Mouse (Mus musculus) cerebellum, adult 9-11 months (tissue): Measurements from ENCODE around the gene Fzr1.
A peak's percentile ranks its signal among the peaks of the same experiment; 100 is the strongest.

Source experiments
- DNase-seq: peaks from one replicate; pipeline ENCODE4 v3.0.0; 2022

Gene Fzr1

DNA sequence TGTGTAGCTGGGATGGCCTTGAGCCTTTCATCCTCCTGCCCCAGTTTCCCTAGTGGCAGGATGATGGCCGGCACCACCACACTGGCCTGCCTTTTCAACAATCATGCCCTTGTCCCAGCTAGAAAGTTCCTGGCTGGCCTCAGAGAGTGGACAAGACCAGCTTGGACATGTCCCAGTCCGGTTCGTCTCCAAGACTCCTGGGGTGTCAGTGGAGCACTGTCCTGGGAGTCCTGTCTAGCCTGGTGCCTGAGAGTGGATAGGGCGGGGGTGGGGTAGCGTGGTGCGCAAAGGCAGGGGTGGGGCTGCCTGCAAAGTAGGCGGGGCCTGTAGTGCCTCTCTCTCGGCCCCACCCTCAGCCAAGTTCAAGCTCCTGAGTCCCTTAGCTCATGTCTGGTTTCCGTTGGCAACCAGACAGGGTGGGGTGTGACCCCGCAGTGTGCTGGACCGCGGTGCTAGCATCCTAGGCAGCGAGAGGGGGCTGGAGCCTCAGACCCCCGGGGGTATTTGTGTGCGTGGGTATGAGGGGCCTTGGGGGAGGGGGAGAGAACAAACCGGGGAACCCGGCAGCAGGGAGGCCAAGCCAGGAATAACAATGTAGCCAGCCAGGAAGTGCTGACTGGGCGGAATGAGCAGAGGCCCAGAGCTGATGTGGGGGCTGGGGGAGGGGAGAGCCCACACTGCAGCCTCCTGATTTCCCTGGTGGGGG, 23.4 kb upstream of the Fzr1 start:
- peak; percentile 82 for DNase-seq

DNA sequence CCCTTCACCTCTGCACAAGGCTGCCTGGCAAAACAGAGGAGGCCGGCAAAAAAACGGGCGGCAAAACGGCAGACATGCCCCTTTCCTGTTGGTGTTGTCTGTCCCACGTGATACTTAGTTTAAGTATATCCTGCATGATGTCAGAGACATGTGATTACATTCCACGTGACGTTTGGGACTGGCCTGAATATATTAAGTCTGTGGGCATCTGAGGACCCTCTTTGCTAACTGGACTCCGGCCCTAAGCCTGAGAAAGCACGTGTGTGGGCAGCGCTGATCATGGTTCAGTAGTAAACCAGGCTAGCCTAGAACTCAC, 22.8 kb upstream of the Fzr1 start:
- no peak for DNase-seq

DNA sequence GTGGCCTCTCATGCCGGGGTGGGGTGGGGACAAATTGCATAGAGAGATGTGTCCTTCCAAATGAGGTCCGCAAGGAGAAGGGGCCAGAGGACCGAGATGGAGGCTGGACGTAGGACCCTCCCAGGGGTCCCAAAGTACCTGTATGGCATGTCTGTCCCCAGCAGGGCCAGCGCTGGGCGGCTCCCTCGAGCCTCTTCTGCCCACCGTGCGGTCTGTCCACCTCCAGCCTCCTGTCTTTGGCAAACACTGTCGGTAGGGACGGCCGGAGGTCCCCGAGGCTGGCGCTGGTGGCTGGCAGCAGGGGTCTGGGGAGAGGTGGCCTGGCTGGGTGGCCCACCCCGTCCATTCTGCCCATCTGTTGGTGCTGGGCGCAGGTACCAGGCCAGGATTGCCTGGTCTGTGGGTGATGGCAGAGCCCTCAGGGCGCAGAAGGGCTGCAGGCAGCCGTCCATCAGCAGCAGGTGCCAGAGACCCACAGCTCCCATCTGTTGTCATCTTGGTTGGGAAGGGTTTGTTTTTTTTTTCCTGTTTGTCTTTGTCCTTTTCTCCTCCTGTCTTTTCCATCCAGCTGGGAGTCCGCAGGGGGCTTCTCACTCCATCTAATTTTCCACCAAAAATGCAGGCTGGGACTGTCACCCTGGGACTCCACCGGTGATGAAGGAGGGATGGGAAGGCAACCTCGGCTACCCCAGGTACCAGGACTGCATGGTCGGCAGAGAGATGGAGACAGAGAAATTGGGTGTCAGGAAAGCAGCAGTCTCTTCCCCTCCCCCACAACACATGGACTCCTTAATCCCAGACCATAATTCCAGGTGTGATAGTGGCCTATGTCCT, 22.3 kb upstream of the Fzr1 start:
- DNase-seq: peak; percentile 95

DNA sequence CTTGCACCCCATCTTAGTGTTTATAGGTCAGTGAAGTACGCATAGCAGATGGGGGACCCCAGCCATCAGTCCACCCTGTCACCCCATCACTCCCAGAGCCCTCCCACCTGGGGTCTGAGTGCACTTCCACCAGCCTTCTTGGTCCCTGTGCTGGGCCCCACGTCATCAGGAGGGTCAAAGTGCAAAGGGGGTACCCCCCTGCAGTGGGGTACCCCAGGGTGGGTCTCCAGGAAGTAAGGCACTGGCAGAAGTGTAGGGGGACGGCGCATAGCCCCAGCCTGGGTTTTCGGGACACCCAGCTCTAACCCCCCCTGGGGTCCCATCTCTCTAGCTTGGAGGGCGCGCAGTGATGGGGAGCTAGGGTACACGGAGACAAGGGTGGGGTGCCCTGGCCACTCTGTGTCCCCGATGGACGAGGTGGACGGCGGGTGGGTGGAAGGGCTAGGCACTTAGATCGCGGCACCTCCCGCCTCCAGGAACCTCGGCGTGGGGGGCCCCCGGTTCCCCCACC, 21.5 kb upstream of the Fzr1 start:
- DNase-seq: peak; percentile 77

DNA sequence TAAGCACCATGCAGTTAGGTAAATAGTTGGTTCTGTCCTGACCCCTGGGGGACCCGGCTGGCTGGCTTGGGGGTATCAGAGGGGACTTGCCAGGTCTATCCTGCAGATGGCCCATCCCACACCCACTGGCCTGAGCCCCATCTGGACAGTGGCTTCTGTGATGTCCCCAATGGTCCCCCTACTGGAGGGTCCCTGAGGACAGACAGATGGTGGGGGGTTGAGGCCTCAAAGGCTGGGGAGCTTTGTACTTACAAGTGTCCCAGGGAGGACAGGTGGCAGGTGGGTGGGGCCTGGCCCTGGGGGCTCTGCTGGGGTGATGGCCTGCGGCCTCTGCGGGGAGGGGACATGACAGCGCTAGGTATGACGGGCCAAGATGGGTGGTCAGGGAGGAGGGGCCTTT, 21.0 kb upstream of the Fzr1 start:
- peak; percentile 79 for DNase-seq

DNA sequence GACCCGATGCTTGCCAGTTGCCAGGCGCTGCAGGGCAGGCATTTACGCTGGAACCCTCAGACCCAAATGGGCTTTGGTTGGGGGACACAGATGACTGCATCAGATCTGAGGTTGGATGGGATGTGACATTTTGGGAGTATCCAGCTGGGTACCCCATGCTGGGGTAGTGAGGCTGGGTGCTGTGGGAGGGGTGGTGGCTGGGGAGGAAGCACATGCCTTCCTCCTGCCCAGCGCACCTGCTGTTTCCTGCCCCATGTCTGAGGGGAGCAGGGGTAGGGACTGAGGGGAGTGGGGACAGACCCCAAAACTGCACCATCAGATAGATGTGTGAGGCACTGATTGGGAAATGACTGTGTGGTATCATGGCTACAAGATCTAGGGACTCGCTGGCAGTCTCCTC, 18.4 kb upstream of the Fzr1 start:
- no peak for DNase-seq

DNA sequence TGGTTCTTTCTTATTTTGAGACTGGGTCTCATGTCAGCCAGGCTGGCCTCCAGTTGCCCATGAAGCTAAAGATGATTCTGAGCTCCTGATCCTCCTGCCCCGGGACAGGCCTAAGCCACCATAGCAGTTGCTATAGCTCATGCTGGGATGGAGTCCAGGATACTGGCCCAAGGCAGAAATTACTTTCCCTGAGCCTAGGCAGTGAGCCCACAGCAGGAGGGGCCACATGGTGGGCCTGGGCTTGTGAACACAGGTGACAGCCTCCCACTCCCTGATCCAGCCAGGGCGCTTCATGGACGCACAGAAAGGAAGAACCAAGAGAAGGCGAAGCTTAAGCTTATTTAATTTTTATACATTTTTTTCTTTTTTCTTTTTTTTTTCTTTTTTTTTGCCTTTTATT, 17.5 kb upstream of the Fzr1 start:
- DNase-seq: no peak

DNA sequence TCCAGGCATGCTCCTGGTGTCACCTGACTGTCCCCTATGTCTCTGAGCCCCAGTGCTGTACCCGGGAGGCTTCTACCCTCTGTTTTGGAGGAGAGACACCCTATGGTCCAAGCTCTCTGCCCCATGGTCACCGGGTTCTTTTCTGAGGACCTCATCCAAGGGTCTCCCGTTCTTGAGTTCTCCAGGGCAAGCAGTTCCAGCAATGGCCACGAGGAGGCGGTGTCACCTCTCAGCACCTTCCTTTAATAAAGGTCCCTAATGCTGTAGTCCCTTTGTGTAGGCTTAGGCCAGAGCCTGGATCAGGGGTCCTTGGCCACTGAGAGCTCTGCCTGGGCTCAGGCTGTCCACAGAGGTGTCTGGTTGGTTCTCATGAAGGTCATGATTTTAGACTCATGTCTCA, 16.8 kb upstream of the Fzr1 start:
- DNase-seq: peak; percentile 73

DNA sequence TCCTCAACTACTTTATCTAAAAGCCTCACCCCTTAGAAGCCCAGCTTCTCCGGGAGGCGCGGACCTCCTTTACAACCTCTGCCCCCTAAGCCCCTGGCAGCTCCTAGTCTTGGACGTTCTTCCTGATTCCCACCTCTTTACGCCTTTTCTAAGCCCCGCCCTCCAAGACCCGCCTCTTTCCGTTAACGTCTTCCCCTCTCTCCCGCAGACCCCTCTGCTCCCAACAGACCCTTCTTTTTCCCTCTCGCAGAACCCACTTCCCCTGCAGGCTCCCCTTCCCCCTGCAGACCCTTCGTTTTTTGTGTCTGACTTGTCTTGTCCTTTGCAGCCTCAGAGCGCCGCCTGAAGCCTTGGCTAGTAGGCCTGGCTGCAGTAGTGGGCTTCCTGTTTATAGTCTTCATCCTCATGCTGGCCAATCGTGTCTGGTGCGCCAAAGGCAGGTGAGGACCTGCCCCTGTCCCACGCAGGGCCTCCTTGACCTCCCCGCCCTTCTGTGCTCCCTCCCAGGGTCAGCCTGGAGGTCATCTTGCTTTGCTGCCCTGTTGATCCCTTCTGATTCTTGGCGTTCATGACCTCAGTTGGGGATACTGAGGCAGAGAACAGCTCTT, 15.2 kb upstream of the Fzr1 start:
- no peak for DNase-seq

DNA sequence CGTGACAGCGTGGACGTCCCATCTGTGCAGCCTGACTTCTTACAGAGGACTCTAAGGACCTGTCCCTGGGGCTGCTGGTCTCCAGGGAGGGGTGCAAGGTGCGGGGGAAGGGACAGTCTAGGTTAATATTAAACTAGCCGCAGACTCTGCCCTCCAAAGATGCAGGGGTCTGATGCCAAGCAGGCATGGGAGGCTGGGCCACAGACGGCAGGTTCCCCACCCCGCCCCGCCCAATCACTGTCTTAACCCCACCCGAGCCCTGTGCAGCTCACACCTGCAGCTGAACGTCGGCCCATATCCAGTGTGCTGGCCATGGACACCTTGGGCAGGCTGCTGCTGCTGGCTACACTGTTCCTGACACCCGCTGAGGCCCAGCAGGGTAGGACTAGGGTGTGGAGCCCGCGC, 14.5 kb upstream of the Fzr1 start, which contains the start of gene Smim24:
Gene Smim24 (plus strand): TSS at position 271 of the 405 bp plus-strand sequence.
- no peak for DNase-seq

DNA sequence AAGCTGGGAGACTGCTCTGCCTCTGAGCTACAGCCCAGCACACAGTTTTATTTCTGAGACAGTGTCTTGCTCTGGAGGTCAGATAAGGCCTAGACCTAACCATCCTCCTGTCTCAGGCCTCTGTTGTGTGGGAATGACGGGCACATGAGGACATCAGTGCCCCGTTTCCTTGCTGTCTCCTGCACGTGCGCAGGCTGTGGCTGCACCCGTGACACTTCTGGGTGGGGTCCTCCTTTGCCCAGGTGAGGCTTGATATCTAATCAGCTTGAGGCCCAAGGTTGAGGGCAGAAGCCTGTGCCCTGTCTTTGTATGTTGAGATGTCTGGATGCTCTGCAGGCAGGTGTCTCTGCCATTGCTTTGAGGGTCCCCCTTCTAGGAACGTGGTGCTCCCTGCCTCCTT, 14.0 kb upstream of the Fzr1 start:
- DNase-seq: no peak

DNA sequence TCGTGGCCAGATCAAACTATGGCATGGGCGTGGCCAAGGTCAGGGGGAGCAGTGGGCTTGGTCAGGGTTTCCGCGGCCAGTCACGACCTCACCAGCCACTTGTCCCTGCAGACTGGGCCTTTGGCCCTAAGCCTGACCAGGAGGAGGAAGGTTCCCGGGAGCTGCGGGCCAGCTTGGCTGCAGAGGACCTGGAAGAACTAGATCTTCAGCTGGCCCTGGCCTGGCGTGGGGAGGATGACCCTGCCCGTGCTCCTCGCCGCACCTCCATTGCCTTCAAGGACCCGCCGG, 12.3 kb upstream of the Fzr1 start:
- DNase-seq: peak; percentile 57

DNA sequence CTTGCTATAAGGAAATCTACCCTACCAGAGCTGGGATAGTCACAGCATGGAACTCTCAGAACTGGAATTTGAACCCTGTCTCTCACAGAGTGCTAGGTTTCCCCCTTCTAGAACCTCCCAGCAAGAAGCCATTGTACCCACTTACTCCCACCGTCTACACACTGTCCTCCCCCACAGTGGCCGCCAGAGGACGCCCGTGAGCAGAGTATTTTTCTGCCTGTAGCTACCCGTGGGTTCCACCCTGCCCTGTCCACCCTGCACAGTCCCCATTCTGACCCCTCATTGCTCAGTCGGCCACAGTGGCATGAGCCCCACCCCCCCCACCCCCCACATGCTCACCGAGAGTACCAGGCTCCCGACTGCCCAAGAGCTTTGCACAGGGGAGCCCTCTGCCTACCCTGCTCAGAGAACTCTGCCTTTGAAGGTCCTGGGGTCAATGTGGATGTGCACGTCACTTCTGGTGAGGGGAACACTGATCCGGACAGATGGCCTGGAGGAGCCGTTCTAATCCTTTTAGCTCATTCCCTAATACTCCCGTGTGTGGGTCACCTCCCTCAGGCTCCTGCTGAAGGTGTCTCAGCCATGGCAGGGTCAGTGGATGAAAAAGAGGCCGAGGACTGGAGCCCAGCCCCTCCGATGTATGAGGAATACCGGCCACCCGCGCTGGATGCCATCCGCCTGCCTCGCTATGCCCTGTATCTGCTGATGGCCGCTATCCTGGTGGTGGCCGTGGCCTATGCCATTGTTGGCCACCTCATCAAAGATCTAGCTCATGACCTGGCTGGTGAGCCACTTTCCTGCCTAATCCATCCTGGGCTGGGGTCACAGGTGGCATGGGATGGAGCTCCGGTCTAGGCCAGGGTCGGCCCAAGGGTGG, 11.7 kb upstream of the Fzr1 start:
- peak; percentile 77 for DNase-seq

DNA sequence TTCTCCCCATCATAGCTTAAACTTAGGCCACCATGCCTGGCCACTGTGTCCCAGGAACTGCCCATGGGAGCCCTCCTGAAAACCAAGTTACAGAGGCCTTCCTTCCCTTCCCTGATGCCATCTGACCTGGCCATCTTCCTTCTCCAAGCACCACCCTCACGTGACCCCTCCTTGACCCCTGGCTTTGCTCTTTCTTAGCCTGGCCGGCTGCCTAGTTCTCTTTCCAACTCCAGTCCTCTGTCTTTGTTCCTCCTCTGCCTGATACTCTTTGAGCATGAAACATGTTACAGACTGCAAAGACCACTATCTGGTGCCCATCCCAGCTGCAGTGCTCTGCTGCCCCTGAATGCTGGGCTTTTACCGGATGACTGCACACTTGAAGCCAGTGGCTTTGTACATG, 11.1 kb upstream of the Fzr1 start:
- no peak for DNase-seq

DNA sequence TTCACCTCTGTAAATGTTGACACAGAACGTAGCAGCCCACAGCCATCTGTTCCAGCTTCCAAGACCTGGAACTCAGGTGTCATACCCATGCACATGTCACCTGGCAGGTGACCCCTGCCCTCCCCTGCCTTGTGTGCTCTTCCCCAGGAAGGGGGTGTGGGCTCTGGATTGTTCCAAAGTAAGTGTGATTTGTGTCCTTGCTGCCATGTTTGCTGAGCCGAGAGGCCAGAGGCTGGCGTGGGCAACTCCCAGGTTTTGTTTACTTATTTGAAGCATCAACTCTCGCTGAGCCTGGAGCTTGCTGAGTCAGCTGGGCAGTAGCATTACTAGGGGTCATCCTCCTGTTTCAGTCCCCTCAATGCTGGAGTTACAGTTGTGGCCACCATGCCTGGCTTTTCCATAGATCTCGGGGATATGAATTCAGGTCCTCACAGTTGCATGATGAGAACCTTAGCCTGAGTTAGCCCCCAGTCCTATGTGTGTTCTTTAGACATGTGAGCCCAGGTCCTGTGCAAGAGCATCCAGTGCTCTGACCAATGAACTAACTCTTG, 10.3 kb upstream of the Fzr1 start, which contains the start of gene Gm48552:
Gene Gm48552 (plus strand): TSS at position 501 of the 551 bp plus-strand sequence.
- no peak for DNase-seq

DNA sequence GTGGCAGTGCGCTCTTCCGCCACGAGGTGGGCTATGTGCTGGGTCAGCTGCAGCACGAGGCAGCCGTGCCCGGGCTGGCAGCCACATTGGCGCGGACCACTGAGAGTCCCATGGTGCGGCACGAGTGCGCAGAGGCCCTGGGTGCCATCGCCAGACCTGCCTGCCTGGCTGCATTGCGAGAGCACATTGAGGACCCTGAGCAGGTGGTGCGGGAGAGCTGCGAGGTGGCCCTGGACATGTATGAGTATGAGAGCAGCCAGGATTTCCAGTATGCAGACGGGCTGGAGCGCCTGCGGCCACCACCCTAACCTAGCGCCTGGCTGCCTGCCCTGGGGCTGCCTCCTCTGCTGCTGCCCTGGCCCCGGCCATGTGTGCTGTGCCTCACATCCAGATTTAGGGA, 9.4 kb upstream of the Fzr1 start:
- no peak for DNase-seq

DNA sequence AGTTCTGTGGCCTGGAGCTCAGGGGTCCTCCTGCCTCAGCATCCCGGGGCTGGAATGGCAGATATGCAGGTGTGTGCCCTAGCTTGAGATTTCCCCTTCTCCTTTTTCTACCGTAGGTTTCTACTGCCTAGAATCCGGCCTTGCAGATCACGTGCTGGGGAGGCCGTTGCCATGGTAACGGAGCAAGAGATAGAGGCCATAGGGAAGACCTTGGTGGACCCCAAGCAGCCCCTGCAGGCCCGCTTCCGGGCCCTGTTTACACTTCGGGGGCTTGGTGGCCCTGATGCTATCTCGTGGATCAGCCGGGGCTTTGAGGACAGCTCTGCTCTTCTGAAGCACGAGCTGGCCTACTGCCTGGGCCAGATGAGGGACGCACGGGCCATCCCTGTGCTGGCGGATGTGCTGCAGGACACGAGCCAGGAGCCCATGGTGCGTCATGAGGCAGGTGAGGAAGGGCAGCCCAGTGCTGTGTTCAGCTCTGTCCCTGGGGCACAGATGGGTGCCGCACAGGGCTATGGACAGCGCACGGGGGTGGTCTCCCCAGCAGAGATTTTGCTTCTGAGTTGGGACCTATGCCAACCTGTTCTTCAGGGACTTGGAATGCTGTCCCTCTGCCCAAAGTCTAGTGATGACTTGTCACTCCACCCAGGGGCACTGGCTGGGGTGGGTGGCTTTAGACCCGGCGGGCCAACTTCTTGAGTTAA, 7.4 kb upstream of the Fzr1 start:
- DNase-seq: peak; percentile 67

DNA sequence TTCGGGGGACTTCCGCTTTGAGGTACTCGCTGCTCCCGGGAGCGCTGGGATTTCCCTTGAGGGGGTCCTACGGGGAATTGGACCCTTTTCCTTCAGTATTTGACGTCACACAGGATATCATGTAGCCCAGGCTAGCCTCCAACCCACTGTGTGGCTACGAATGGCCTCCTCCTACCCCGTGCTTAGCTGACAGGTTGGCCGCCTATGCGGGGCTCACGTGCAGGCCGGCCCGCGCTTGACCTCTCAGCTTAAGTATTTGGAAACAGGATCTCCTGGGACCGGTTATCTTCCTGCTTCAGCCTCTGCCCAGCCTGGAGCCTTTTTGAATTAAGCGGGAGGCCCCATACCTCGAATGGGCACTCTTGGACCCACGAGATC, 6.3 kb upstream of the Fzr1 start:
- no peak for DNase-seq

DNA sequence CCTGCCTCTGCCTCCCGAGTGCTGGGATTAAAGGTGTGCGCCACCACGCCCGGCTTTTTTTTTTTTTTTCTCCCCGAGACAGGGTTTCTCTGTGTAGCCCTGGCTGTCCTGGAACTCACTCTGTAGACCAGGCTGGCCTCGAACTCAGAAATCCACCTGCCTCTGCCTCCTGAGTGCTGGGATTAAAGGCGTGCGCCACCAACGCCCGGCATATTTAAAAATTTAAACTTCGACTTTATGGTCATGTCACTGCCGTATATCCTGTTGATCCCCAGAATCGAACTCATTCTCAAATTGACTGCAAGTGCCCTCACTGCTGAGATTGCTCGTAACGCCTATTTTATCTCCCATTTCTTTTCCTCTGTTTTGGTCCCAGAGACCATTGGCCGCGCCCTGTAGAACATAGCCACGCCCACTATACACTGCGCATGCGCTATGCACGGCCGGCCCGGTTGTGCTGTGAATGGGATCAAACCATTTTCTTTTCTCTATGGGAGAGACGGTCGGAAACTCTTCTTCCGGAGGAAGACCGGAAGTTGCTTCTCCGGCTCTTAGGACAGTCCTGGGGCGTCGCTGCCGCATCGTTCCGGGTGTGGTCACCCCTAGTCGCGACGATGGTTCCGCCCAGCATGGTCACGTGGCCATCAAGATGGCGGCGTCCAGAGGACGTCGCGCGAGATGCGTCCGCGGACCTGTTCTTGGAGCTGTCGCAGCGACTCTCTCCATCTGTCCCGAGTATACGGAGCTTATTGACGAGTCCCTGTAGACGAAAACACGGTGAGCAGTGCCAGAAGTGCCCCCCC, 5.7 kb upstream of the Fzr1 start, which contains the start of the genes Dohh and Gm48551:
Gene Dohh (plus strand): TSS at position 627 of the 803 bp plus-strand sequence.
Gene Gm48551 (plus strand): TSS at position 665 of the 803 bp plus-strand sequence.
- peak; percentile 99 for DNase-seq

DNA sequence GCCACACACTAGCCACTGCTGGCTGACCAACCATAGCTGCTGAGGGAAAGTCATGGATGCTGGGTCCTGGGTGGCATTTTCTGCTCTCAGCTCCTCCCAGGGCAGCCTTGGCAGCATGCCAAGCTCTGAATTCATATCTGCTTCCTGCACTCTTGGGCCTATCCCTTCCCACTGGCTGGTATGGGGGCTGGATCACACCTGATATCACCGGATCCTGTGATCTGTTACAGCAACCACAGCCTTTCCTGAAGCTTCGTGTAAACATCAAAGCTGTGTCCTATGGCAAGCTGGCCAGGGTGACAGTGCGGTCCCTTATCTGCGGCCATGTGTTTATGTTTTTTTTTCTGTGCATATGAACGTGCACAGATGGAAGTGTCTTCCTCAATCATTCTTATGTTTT, 3.7 kb upstream of the Fzr1 start:
- DNase-seq: peak; percentile 61

DNA sequence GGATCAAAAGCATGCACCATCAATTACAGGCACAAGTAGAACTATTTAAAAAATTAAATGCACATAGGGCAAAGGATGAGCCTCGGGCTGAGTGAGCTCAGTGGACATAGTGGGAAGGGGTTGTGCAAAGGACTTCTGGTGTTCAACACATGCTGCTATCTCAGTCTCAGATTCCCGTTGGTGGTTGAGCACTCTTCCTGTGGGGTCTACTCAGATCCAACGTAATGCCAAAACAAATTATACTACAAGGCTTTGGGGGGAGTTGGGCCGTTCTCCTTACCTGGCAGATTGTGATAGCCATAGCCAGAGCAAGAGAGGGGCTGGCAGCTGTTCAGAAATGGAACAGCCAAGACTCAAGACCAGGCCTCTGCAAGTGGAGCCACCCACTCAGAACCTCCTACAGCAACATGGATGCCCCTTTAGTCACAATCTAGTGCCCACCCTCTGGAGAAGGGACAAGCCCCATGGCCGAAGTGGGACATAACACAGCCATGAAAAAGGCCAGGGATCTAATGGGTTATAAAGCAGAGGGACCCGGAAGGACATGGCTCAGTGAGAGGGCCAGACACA, 1.6 kb upstream of the Fzr1 start:
- peak; percentile 74 for DNase-seq
